Mouse (Mus musculus) cortical plate, adult 2 months (tissue): ENCODE results near the gene Mfsd4b1. TPM values are rescaled to one million over a fixed set of nuclear protein-coding genes. Genes with fewer than 3 reads are reported as not detected.

Experiments used
- H3K27ac ChIP-seq: fragments of 200-500 bp; 2 replicates; pipeline ENCODE4 v1.5.1; 2012; ENCODE audit warnings: low read length, control low read depth, inconsistent platforms; ENCODE audit not compliant: insufficient read depth
- H3K4me1 ChIP-seq: fragments of 200-500 bp; 2 replicates; pipeline ENCODE4 v1.6.1; 2011; ENCODE audit warnings: low read length; ENCODE audit not compliant: control insufficient read depth, insufficient read depth
- H3K4me3 ChIP-seq: fragments of 200-500 bp; 2 replicates; pipeline ENCODE4 v1.5.1; 2011; ENCODE audit warnings: mild to moderate bottlenecking, low read length, control low read depth; ENCODE audit not compliant: insufficient read depth
- CTCF ChIP-seq: fragments of 200-500 bp; IDR thresholded peaks from 2 replicates; pipeline ENCODE4 v1.5.1; 2011; ENCODE audit warnings: mild to moderate bottlenecking, control low read depth, low read length; ENCODE audit not compliant: insufficient read depth; ENCODE audit errors: extremely low read depth
- POLR2A ChIP-seq: fragments of 200-500 bp; IDR thresholded peaks from 2 replicates; pipeline ENCODE4 v1.6.1; 2011; ENCODE audit warnings: mild to moderate bottlenecking, low read length, control low read depth; ENCODE audit not compliant: insufficient read depth; ENCODE audit errors: extremely low read depth
- polyA plus RNA-seq: library from polyadenylated mRNA; depleted of rRNA; stranded (reverse); fragments of >200 nt; gene quantifications from 2 replicates; pipeline ENCODE4 v1.2.3, GENCODE M21; 2012; rRNA removed

The Mfsd4b1 gene
- polyA plus RNA-seq: 0.40 and 0.52 TPM in 2 replicates

GRCm38 (mm10) chr10:40024554-40025428, at the start of gene Mfsd4b1:
Mfsd4b1 (minus strand) TSS chr10:40025268.
- Histone ChIP-seq H3K27ac (peak within 1 kb of the TSS; percentile 62), H3K4me3 (peak within 1 kb of the TSS; percentile 47), H3K4me1 (no peaks in the 10 kb centered on the region)
- TF ChIP-seq POLR2A: peak; percentile 70; the same call in 1 of the 2 replicates
- no peak for TF ChIP-seq CTCF

DNA sequence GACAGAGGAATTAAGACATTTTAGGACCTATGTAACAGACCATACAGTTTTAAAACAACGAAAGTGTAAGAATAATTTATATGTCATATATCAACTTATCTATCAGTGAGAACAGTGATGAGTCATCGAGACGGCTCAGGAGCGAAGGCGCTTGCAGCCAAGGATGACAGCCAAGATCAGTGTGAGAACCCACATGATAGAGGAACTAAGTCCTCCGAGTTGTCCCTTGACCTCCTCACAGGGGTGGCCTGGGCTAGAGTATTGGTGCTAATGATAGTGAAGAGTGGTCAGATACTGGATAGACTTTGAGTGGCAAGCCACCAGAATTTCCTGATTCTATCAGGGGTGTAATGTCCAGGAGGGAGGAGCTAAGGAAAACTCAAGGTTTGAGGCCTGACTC, 48.5 kb upstream of the Mfsd4b1 start:
- no peak overlapping the region for H3K27ac ChIP-seq
- peaks cover under 1% of the 10 kb centered on the region; the same call in 1 of the 2 replicates for H3K4me1 ChIP-seq
- H3K4me3 ChIP-seq: no peak overlapping the region
- no peak for TF ChIP-seq POLR2A
- TF ChIP-seq CTCF: no peak

GRCm38 (mm10) chr10:40070684-40071083, 45.6 kb upstream of the Mfsd4b1 start:
- Histone ChIP-seq H3K27ac (no peak overlapping the region), H3K4me1 (peaks cover 2% of the 10 kb centered on the region; the same call in 1 of the 2 replicates), H3K4me3 (no peak overlapping the region)
- TF ChIP-seq POLR2A: no peak
- no peak for TF ChIP-seq CTCF

- Histone ChIP-seq H3K4me1 (peaks cover 2% of the 10 kb centered on the region; the same call in 1 of the 2 replicates), H3K4me3 (no peak overlapping the region), H3K27ac (no peak overlapping the region)
- no peak for TF ChIP-seq CTCF
- TF ChIP-seq POLR2A: no peak
Observed at GRCm38 (mm10) chr10:40069270-40069669, 44.2 kb upstream of the Mfsd4b1 start.

- Histone ChIP-seq H3K4me1 (peaks cover 2% of the 10 kb centered on the region; the same call in 1 of the 2 replicates), H3K4me3 (no peak overlapping the region), H3K27ac (no peak overlapping the region)
- TF ChIP-seq CTCF: no peak
- no peak for TF ChIP-seq POLR2A
Observed at GRCm38 (mm10) chr10:40068595-40068994, 43.5 kb upstream of the Mfsd4b1 start.

DNA sequence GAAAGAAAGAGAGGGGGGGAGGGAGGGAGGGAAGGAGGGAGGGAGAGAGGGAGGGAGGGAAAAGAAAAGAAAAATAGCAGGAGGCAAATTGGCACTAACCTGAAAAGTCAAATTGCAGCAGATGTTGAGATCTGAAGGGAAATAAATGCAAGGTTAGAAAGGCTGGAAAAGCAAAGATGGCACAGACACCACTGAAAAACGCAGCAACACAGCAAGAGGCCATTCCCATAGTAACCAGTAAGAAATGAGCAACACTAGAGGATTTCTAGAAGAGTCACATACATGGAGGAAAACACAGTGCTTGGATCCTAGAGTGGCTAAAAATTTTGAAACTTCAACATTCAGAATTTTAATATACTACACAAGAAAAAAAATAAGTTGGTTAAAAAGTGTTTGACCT, 42.5 kb upstream of the Mfsd4b1 start:
- Histone ChIP-seq H3K4me3 (no peak overlapping the region), H3K4me1 (peaks cover 2% of the 10 kb centered on the region; the same call in 1 of the 2 replicates), H3K27ac (no peak overlapping the region)
- no peak for TF ChIP-seq POLR2A
- TF ChIP-seq CTCF: no peak

- H3K27ac ChIP-seq: no peak overlapping the region
- no peak overlapping the region for H3K4me3 ChIP-seq
- TF ChIP-seq CTCF (no peak), POLR2A (no peak)
- peaks cover 2% of the 10 kb centered on the region; the same call in 1 of the 2 replicates for H3K4me1 ChIP-seq
Observed at GRCm38 (mm10) chr10:40067071-40067470, 42.0 kb upstream of the Mfsd4b1 start.

DNA sequence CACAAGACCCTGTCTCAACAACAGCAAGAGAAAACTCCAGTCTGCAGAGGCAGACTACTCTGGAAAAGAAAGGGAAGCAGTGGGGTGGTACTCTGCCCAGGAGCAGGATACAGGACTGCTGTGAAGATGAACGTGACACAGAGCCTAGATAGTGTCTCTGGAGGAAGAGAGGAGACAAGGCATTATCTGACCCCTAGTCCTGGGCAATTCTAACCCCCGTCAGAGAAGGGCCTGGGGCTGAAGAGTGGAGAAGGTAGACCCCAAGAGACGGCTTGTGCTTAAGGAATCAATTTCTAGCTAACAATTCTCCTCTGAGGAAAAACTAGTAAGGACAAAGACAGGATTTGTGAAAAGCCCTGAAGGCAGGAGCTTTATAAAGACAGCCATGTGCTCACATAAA, 40.3 kb upstream of the Mfsd4b1 start:
- Histone ChIP-seq H3K4me1 (peaks cover 2% of the 10 kb centered on the region; the same call in 1 of the 2 replicates), H3K4me3 (no peak overlapping the region), H3K27ac (no peak overlapping the region)
- TF ChIP-seq POLR2A (no peak), CTCF (no peak)

GRCm38 (mm10) chr10:40063291-40063890, 38.3 kb upstream of the Mfsd4b1 start:
- Histone ChIP-seq H3K4me1 (no peaks in the 10 kb centered on the region), H3K4me3 (no peak overlapping the region), H3K27ac (no peak overlapping the region)
- TF ChIP-seq CTCF (no peak), POLR2A (no peak)

DNA sequence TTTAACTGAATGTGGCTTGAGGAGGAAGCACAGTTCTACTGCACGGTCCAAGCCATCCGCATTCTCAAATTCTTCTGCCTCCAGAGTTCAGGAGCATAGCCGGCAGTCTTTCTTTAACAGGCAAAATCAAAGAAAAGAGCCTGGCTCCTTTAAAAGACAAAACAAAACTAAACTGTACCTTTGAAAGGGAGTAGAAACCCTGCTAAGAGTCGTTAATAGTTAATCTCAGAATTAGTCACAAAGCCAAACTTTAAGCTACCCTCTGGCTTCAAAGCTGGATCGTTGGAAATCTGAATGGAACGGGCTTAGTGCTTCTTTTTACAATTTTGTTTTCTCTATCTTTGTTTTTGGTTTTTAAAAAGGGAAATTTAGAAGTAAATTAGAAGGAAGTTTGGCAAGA, 37.7 kb upstream of the Mfsd4b1 start:
- H3K4me1 ChIP-seq: no peaks in the 10 kb centered on the region
- H3K27ac ChIP-seq: no peak overlapping the region
- TF ChIP-seq POLR2A: no peak
- TF ChIP-seq CTCF: no peak
- no peak overlapping the region for H3K4me3 ChIP-seq
